Mouse (Mus musculus) hindbrain, embryonic 10.5 days (tissue): Measurements from ENCODE around the gene Pkmyt1. TPM values are rescaled to one million over a fixed set of nuclear protein-coding genes. Genes with fewer than 3 reads are reported as not detected.

Experiments used
- DNase-seq: peaks from one replicate; pipeline ENCODE4 v3.0.0-alpha.2; 2017; ENCODE audit warnings: low spot score
- H3K27ac ChIP-seq: fragments of 300-500 bp; sonication (generic); 2 replicates; pipeline ENCODE4 v1.5.1; 2016; ENCODE audit warnings: mild to moderate bottlenecking, moderate library complexity
- H3K27me3 ChIP-seq: fragments of 300-500 bp; sonication (generic); 2 replicates; pipeline ENCODE4 v1.6.1; 2016; ENCODE audit warnings: mild to moderate bottlenecking; ENCODE audit not compliant: poor library complexity, insufficient read depth, severe bottlenecking
- H3K36me3 ChIP-seq: fragments of 300-500 bp; sonication (generic); 2 replicates; pipeline ENCODE4 v1.6.1; 2016; ENCODE audit warnings: mild to moderate bottlenecking, moderate library complexity
- H3K4me1 ChIP-seq: fragments of 300-500 bp; sonication (generic); replicated peaks from 2 replicates; pipeline ENCODE4 v1.6.1; 2016; ENCODE audit warnings: mild to moderate bottlenecking
- H3K4me3 ChIP-seq: fragments of 300-500 bp; sonication (generic); 2 replicates; pipeline ENCODE4 v1.5.1; 2016; ENCODE audit warnings: mild to moderate bottlenecking, moderate library complexity
- H3K9me3 ChIP-seq: fragments of 300-500 bp; sonication (generic); 2 replicates; pipeline ENCODE4 v1.6.1; 2016; ENCODE audit warnings: mild to moderate bottlenecking, moderate library complexity
- WGBS: fragments of 180-500 bp; shearing (Covaris S2); methylation state at CpG from one replicate; pipeline ENCODE4 v1.1.7; 2016; 5-methylcytosine and 5-hydroxymethylcytosine counted together
- polyA plus RNA-seq: library from polyadenylated mRNA; unstranded; fragments of >200 nt; fragmentation: Nextera tagmentation; extraction: Ambion mirVana; gene quantifications from 2 replicates; pipeline ENCODE4 v1.2.1, GENCODE M21; 2016

The Pkmyt1 gene
- 54.0 and 61.5 TPM in 2 replicates for polyA plus RNA-seq

GRCm38 (mm10) chr17:23725999-23726757 lies at the start of gene Pkmyt1:
Gene Pkmyt1 (plus strand): TSS chr17:23726336.
- DNase-seq: peak; percentile 95
- peaks cover 2% of the 10 kb centered on the region; the same call in 1 of the 2 replicates for H3K27me3 ChIP-seq
- H3K4me1 ChIP-seq: peaks cover 21% of the 10 kb centered on the region
- WGBS: 2% methylated on average over 73 of the region's 73 CpGs
- no peaks in the 10 kb centered on the region for H3K36me3 ChIP-seq
- peak within 1 kb of the TSS; percentile 92 for H3K27ac ChIP-seq
- H3K9me3 ChIP-seq: no peaks in the 10 kb centered on the region
- peak within 1 kb of the TSS; percentile 88 for H3K4me3 ChIP-seq

GRCm38 (mm10) chr17:23676473-23677031 lies 49.6 kb upstream of the Pkmyt1 start:
- Histone ChIP-seq H3K36me3 (no peaks in the 10 kb centered on the region), H3K27me3 (peaks cover 75% of the 10 kb centered on the region), H3K9me3 (no peaks in the 10 kb centered on the region), H3K4me1 (peaks cover 61% of the 10 kb centered on the region), H3K27ac (peak overlapping the region; percentile 69), H3K4me3 (peak overlapping the region; percentile 60)
- DNase-seq: peak; percentile 47
- WGBS: under 1% methylated on average over 37 of the region's 37 CpGs

- 0% methylated on average over 34 of the region's 34 CpGs for WGBS
- peaks cover 82% of the 10 kb centered on the region for H3K27me3 ChIP-seq
- no peaks in the 10 kb centered on the region for H3K9me3 ChIP-seq
- peak within 1 kb of the TSS; percentile 60 for H3K4me3 ChIP-seq
- peak; percentile 85 for DNase-seq
- H3K36me3 ChIP-seq: no peaks in the 10 kb centered on the region
- H3K4me1 ChIP-seq: peaks cover 62% of the 10 kb centered on the region
- peak within 1 kb of the TSS; percentile 69 for H3K27ac ChIP-seq
Measured at GRCm38 (mm10) chr17:23677236-23677679, 48.9 kb upstream of the Pkmyt1 start, which contains the start of gene Tnfrsf12a. Gene Tnfrsf12a (minus strand): TSS chr17:23677468.

- H3K36me3 ChIP-seq: no peaks in the 10 kb centered on the region
- H3K9me3 ChIP-seq: no peaks in the 10 kb centered on the region
- peaks cover 98% of the 10 kb centered on the region for H3K27me3 ChIP-seq
- no peak for DNase-seq
- peaks cover 64% of the 10 kb centered on the region for H3K4me1 ChIP-seq
- H3K27ac ChIP-seq: peak within 1 kb of the TSS; percentile 45; the same call in 1 of the 2 replicates
- WGBS: 2% methylated on average over 38 of the region's 38 CpGs
- H3K4me3 ChIP-seq: peak within 1 kb of the TSS; percentile 39
Measured at GRCm38 (mm10) chr17:23679127-23679835, 46.9 kb upstream of the Pkmyt1 start, which contains the start of gene Cldn6. Gene Cldn6 (plus strand): TSS chr17:23679249.

- H3K36me3 ChIP-seq: no peaks in the 10 kb centered on the region
- DNase-seq: no peak
- peaks cover 59% of the 10 kb centered on the region for H3K4me1 ChIP-seq
- H3K27me3 ChIP-seq: peaks cover 95% of the 10 kb centered on the region
- H3K4me3 ChIP-seq: peak overlapping the region; percentile 39
- no peak overlapping the region for H3K27ac ChIP-seq
- H3K9me3 ChIP-seq: no peaks in the 10 kb centered on the region
- WGBS: 79% methylated on average over 9 of the region's 9 CpGs
Measured at GRCm38 (mm10) chr17:23680336-23680735, 45.8 kb upstream of the Pkmyt1 start.

- peaks cover 87% of the 10 kb centered on the region for H3K27me3 ChIP-seq
- H3K36me3 ChIP-seq: no peaks in the 10 kb centered on the region
- no peak for DNase-seq
- 77% methylated on average over 10 of the region's 10 CpGs for WGBS
- H3K27ac ChIP-seq: no peak overlapping the region
- H3K9me3 ChIP-seq: no peaks in the 10 kb centered on the region
- peak overlapping the region; percentile 39; the same call in 1 of the 2 replicates for H3K4me3 ChIP-seq
- peaks cover 52% of the 10 kb centered on the region for H3K4me1 ChIP-seq
Measured at GRCm38 (mm10) chr17:23681086-23681485, 45.0 kb upstream of the Pkmyt1 start.

GRCm38 (mm10) chr17:23682092-23682491 lies 44.0 kb upstream of the Pkmyt1 start:
- H3K9me3 ChIP-seq: no peaks in the 10 kb centered on the region
- peaks cover 42% of the 10 kb centered on the region for H3K4me1 ChIP-seq
- peak overlapping the region; percentile 39; the same call in 1 of the 2 replicates for H3K4me3 ChIP-seq
- WGBS: 68% methylated on average over 4 of the region's 4 CpGs
- H3K27me3 ChIP-seq: peaks cover 78% of the 10 kb centered on the region
- no peaks in the 10 kb centered on the region for H3K36me3 ChIP-seq
- H3K27ac ChIP-seq: no peak overlapping the region
- no peak for DNase-seq

- no peak for DNase-seq
- H3K27me3 ChIP-seq: peaks cover 75% of the 10 kb centered on the region
- WGBS: 68% methylated on average over 3 of the region's 3 CpGs
Measured at GRCm38 (mm10) chr17:23682530-23682929, 43.6 kb upstream of the Pkmyt1 start.

GRCm38 (mm10) chr17:23683226-23683625 lies 42.9 kb upstream of the Pkmyt1 start:
- H3K27ac ChIP-seq: peak overlapping the region; percentile 71
- H3K36me3 ChIP-seq: no peaks in the 10 kb centered on the region
- H3K4me1 ChIP-seq: peaks cover 37% of the 10 kb centered on the region
- H3K4me3 ChIP-seq: peak overlapping the region; percentile 39
- no peak for DNase-seq
- H3K27me3 ChIP-seq: peaks cover 68% of the 10 kb centered on the region
- no peaks in the 10 kb centered on the region for H3K9me3 ChIP-seq
- 24% methylated on average over 15 of the region's 15 CpGs for WGBS

More at GRCm38 (mm10) chr17:23682530-23682929, 43.6 kb upstream of the Pkmyt1 start:
- H3K27ac ChIP-seq: 0 out of 2 replicates have a peak overlapping the region, but pooled peaks have one; percentile 71
- peaks cover 37% of the 10 kb centered on the region for H3K4me1 ChIP-seq
- no peaks in the 10 kb centered on the region for H3K9me3 ChIP-seq
- no peaks in the 10 kb centered on the region for H3K36me3 ChIP-seq
- H3K4me3 ChIP-seq: peak overlapping the region; percentile 39

- H3K36me3 ChIP-seq: no peaks in the 10 kb centered on the region
- H3K27ac ChIP-seq: peak within 1 kb of the TSS; percentile 71
- DNase-seq: no peak
- no peaks in the 10 kb centered on the region for H3K9me3 ChIP-seq
- peaks cover 60% of the 10 kb centered on the region for H3K27me3 ChIP-seq
- peaks cover 37% of the 10 kb centered on the region for H3K4me1 ChIP-seq
- WGBS: 12% methylated on average over 15 of the region's 15 CpGs
- H3K4me3 ChIP-seq: peak within 1 kb of the TSS; percentile 39
Measured at GRCm38 (mm10) chr17:23683856-23684672, 42.1 kb upstream of the Pkmyt1 start, which contains the start of gene Cldn9. Gene Cldn9 (minus strand): TSS chr17:23684026.

- Histone ChIP-seq H3K4me1 (peaks cover 12% of the 10 kb centered on the region), H3K36me3 (no peaks in the 10 kb centered on the region), H3K9me3 (no peaks in the 10 kb centered on the region), H3K27ac (no peak overlapping the region), H3K27me3 (peaks cover 31% of the 10 kb centered on the region), H3K4me3 (no peak overlapping the region)
- DNase-seq: no peak
- WGBS: 82% methylated on average over 1 of the region's 1 CpGs
Measured at GRCm38 (mm10) chr17:23694491-23694890, 31.6 kb upstream of the Pkmyt1 start.

- DNase-seq: no peak
- Histone ChIP-seq H3K27ac (no peak overlapping the region), H3K4me3 (no peak overlapping the region), H3K27me3 (peaks cover 44% of the 10 kb centered on the region), H3K9me3 (no peaks in the 10 kb centered on the region), H3K36me3 (no peaks in the 10 kb centered on the region), H3K4me1 (peaks cover 21% of the 10 kb centered on the region)
- 18% methylated on average over 3 of the region's 3 CpGs for WGBS
Measured at GRCm38 (mm10) chr17:23695801-23696200, 30.3 kb upstream of the Pkmyt1 start.
